Mouse (Mus musculus): ENCODE results near the gene Spry2. TPM values are rescaled to one million over a fixed set of nuclear protein-coding genes. Genes with fewer than 3 reads are reported as not detected.

Spry2 gene
- polyA plus RNA-seq, 1 experiment from 2014 or later: 43.6 TPM

DNA sequence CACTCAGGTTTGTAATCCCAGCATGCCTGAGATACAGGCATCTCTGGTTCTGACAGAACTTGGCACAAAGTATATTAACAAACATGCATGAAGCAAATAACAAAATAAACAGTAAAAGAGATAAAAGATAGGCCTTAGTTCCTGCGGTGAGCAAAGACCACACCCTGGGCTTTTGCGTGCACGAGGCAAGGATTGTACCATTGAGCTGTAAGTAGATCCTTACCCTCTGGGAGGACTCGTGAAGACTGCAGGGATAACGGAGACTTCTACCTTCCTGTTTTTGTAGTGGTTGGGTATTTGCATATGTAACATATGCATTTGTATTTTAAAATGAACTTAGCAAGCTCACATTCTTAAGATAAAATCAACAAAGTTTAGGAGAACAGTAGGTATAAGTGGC lies 37.7 kb downstream of the Spry2 start:
- 38% methylated on average over 5 of the region's 5 CpGs for WGBS
- no peak for ATAC-seq (ENCODE audit: insufficient read depth)
- H3K36me3 ChIP-seq (ENCODE audit: insufficient read depth): no peaks in the 10 kb centered on the region

DNA sequence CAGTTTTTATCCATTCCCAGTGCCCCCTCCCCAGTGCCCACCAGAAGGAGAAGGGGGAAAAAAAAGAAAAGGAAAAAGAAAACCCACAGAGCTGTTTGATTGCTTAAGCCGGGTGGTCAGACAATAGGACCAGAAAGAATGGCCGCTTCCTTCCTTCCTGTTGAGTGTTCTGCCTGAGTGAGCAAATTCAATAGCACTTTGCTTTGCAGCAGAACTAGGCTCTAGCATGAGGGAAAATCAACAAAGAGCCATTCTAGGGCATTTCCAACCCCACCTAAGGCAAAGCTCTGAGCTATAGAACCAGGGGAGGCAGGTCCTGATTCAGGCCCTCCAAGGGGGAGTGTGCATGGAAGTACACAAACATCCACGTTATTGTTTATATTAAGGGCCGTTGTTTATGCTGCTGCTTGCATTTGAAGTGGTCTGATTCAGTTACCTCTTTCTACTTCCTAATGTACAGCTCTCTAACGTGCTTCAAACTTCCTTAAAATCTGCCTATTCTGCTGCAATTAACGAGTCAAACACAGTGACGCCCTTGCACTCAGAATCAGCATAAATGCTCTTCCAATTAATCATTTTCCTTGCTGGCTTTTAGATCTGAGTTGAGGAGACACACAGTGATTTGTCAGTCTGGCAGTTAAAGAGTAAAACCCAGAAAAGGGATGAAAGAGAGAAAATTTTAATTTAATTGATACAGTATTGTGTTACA lies 45.1 kb downstream of the Spry2 start:
- peak; percentile 56; the same call in 1 of the 2 replicates for ATAC-seq (ENCODE audit: insufficient read depth)

More for the DNA sequence above, 37.7 kb downstream of the Spry2 start:
- no peak for TF ChIP-seq CTCF (IDR thresholded peaks at IDR 0.05; ENCODE audit: low read depth)
- Histone ChIP-seq H3K9ac (no peak overlapping the region), H3K4me1 (ENCODE audit: insufficient read depth) (no peaks in the 10 kb centered on the region), H3K27me3 (ENCODE audit: insufficient read depth, low read length) (no peaks in the 10 kb centered on the region), H3K4me2 (no peak overlapping the region), H3K27ac (ENCODE audit: low read depth) (no peak overlapping the region), H3K4me3 (ENCODE audit: low read depth, low read length) (no peak overlapping the region), H3K9me3 (ENCODE audit: low read depth, low read length) (no peaks in the 10 kb centered on the region)
- DNase-seq: no peak

More for the DNA sequence above, 45.1 kb downstream of the Spry2 start:
- Histone ChIP-seq H3K4me3 (ENCODE audit: low read depth, low read length) (no peak overlapping the region), H3K27me3 (ENCODE audit: insufficient read depth, low read length) (no peaks in the 10 kb centered on the region), H3K4me2 (no peak overlapping the region), H3K4me1 (ENCODE audit: insufficient read depth) (no peaks in the 10 kb centered on the region), H3K27ac (ENCODE audit: low read depth) (peak overlapping the region; percentile 26), H3K9me3 (ENCODE audit: low read depth, low read length) (no peaks in the 10 kb centered on the region), H3K9ac (no peak overlapping the region), H3K36me3 (ENCODE audit: insufficient read depth) (no peaks in the 10 kb centered on the region)
- WGBS: 29% methylated on average over 7 of the region's 7 CpGs
- DNase-seq: peak; percentile 57
- no peak for TF ChIP-seq CTCF (IDR thresholded peaks at IDR 0.05; ENCODE audit: low read depth)

Other genes starting within 250 kb of the Spry2 start
- not detected in 2 replicates for gene Trim52, start 209.4 kb upstream of the Spry2 start, polyA plus RNA-seq (2014; fragmentation: Nextera tagmentation; extraction: Ambion mirVana)